Mouse (Mus musculus) thymus, adult 2 months (tissue): ENCODE data around the gene Fam25c. TPM values are rescaled to one million over a fixed set of nuclear protein-coding genes. Genes with fewer than 3 reads are reported as not detected.

Experiments used
- DNase-seq: peaks from one replicate; pipeline ENCODE4 v3.0.0; 2021
- H3K27ac ChIP-seq: fragments of 200-500 bp; 2 replicates; pipeline ENCODE4 v1.5.1; 2012; ENCODE audit warnings: low read length, control low read depth; ENCODE audit not compliant: control insufficient read depth, insufficient read depth
- H3K27me3 ChIP-seq: fragments of 200-500 bp; 2 replicates; pipeline ENCODE4 v1.6.1; 2012; ENCODE audit warnings: mild to moderate bottlenecking, low read length, moderate library complexity, mixed read lengths; ENCODE audit not compliant: control insufficient read depth, insufficient read depth
- H3K36me3 ChIP-seq: fragments of 200-500 bp; 2 replicates; pipeline ENCODE4 v1.6.1; 2012; ENCODE audit warnings: mild to moderate bottlenecking, low read length, moderate library complexity; ENCODE audit not compliant: control insufficient read depth, insufficient read depth
- H3K4me1 ChIP-seq: fragments of 200-500 bp; replicated peaks from 2 replicates; pipeline ENCODE4 v1.6.1; 2012; ENCODE audit warnings: low read length; ENCODE audit not compliant: control insufficient read depth, insufficient read depth
- H3K4me3 ChIP-seq: fragments of 200-500 bp; 2 replicates; pipeline ENCODE4 v1.5.1; 2012; ENCODE audit warnings: mild to moderate bottlenecking, low read length, control low read depth, moderate library complexity; ENCODE audit not compliant: control insufficient read depth, insufficient read depth
- CTCF ChIP-seq: fragments of 200-500 bp; IDR thresholded peaks from 2 replicates; pipeline ENCODE4 v1.5.1; 2012; ENCODE audit warnings: mild to moderate bottlenecking, control low read depth, low read length, moderate library complexity, borderline replicate concordance; ENCODE audit not compliant: control insufficient read depth, poor library complexity, insufficient read depth; ENCODE audit errors: extremely low read depth
- POLR2A ChIP-seq: fragments of 200-500 bp; IDR thresholded peaks from 2 replicates; pipeline ENCODE4 v1.6.1; 2012; ENCODE audit warnings: mild to moderate bottlenecking, low read length, control low read depth, moderate library complexity; ENCODE audit not compliant: control insufficient read depth, poor library complexity, insufficient read depth; ENCODE audit errors: extremely low read depth
- WGBS: fragments of 180-500 bp; shearing (Covaris S2); methylation state at CpG from one replicate; pipeline ENCODE4 v1.1.7; 2018; 5-methylcytosine and 5-hydroxymethylcytosine counted together
- polyA plus RNA-seq: library from polyadenylated mRNA; depleted of rRNA; stranded (reverse); fragments of >200 nt; gene quantifications from 2 replicates; pipeline ENCODE4 v1.2.3, GENCODE M21; 2012; rRNA removed

Gene Fam25c
- 1.8 and 2.2 TPM in 2 replicates for polyA plus RNA-seq

DNA sequence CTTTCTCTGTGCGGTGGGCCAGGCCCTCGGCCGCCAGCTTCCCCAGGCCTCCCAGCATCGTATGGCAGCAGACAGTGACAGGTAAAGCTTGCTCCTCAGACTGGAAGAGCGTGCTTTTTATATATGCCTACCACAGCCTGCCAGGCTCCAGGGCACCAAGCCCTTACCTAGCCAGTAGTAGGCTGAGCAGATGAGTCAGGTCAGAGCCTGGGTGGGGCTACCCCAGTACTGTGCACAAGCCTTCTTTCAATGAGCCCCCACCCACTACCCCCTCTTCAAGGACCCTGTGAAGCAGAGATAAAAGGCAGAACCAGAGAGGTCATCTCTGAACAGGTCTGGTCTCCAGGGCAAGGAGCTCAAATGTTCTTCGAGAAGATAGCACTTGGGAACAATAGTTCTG is at the start of gene Fam25c:
Gene Fam25c (minus strand): TSS at position 133 of the 400 bp plus-strand sequence.
- H3K4me1 ChIP-seq: no peaks in the 10 kb centered on the region
- TF ChIP-seq POLR2A: no peak
- no peak for TF ChIP-seq CTCF
- no peaks in the 10 kb centered on the region for H3K36me3 ChIP-seq
- no peak within 1 kb of the TSS for H3K27ac ChIP-seq
- no peak for DNase-seq
- WGBS: 90% methylated on average over 6 of the region's 6 CpGs
- H3K4me3 ChIP-seq: no peak within 1 kb of the TSS
- H3K27me3 ChIP-seq: no peaks in the 10 kb centered on the region

DNA sequence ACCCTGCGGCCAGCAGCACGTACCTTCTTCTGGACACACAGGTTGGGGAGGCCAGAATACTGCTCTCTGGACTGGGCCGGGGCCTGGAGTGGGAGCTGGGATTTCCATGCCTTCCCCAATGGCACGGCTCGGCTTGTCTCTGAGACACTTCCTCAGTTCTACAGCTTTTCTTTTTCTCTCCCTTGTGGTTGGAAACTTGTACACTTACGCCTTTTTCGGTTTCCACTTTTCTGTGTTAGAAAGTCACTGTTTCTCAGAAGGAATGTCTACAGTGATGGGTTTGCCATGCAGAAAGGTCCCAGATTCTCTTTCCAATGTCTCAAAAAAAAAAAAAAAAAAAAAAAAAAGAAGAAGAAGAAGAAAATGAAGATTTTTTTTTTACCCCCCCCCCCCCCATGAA is 48.2 kb upstream of the Fam25c start:
- Histone ChIP-seq H3K4me3 (no peak overlapping the region), H3K4me1 (no peaks in the 10 kb centered on the region), H3K27me3 (no peaks in the 10 kb centered on the region), H3K27ac (no peak overlapping the region), H3K36me3 (no peaks in the 10 kb centered on the region)
- DNase-seq: no peak
- TF ChIP-seq CTCF: no peak
- no peak for TF ChIP-seq POLR2A
- 90% methylated on average over 7 of the region's 7 CpGs for WGBS

DNA sequence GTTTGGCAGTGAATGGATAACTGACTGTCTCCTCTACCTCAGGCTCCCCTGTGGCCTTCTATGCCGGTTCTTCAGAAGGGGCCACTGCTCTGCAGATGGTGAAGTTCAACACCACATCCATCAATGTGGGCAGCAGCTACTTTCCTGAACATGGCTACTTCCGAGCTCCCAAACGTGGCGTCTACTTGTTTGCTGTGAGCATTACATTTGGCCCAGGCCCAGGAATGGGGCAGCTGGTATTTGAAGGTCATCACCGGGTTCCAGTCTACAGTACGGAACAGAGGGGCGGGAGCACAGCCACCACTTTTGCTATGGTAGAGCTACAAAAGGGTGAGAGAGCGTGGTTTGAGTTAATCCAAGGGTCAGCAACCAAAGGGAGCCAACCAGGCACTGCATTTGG is 47.6 kb upstream of the Fam25c start:
- Histone ChIP-seq H3K27ac (no peak overlapping the region), H3K27me3 (no peaks in the 10 kb centered on the region), H3K4me3 (no peak overlapping the region), H3K36me3 (no peaks in the 10 kb centered on the region), H3K4me1 (no peaks in the 10 kb centered on the region)
- TF ChIP-seq CTCF (no peak), POLR2A (no peak)
- no peak for DNase-seq
- 89% methylated on average over 8 of the region's 8 CpGs for WGBS

DNA sequence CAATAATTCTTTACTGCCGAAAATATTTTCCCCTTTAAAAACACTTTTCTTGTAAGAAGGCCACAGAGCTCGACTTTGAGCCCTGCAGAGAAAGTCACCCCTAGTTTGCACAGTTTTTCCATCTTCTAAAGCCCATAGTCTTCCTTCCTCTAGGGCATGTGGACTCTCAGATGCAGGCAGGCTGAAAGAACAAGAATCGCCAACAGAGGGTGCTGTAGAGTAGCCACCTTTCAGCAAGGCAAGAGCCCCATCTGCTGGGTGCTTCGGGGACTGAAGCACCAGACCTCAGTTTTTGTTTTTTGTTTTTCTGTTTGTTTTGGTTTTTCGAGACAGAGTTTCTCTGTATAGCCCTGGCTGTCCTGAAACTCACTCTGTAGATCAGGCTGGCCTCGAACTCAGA is 45.9 kb upstream of the Fam25c start:
- Histone ChIP-seq H3K4me3 (no peak overlapping the region), H3K36me3 (no peaks in the 10 kb centered on the region), H3K4me1 (no peaks in the 10 kb centered on the region), H3K27me3 (no peaks in the 10 kb centered on the region), H3K27ac (no peak overlapping the region)
- TF ChIP-seq POLR2A: no peak
- TF ChIP-seq CTCF: peak; percentile 94; the same call in 1 of the 2 replicates
- WGBS: 32% methylated on average over 6 of the region's 6 CpGs
- peak; percentile 73 for DNase-seq

DNA sequence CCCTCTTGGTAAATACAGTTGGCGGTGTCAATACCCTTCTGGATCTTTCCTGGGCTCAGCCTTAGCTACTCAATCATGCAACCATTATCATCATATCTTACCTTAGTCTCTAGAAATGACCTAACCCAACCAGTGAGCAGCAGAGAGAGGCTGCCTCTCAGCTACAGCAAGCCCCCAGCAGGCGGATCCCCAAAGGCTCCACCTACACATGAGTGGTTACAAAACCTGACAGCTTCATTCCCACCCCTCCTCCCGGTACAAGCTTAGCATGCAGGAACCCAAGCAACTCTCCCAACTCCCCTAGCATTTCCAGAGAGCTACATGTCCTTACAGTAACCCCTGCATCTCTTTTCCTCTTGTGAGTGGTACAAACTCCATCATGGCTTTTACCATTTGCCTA is 44.8 kb upstream of the Fam25c start:
- WGBS: 90% methylated on average over 3 of the region's 3 CpGs
- no peak for DNase-seq
- Histone ChIP-seq H3K4me3 (no peak overlapping the region), H3K27ac (no peak overlapping the region), H3K36me3 (no peaks in the 10 kb centered on the region), H3K27me3 (no peaks in the 10 kb centered on the region), H3K4me1 (no peaks in the 10 kb centered on the region)
- TF ChIP-seq POLR2A (no peak), CTCF (no peak)

DNA sequence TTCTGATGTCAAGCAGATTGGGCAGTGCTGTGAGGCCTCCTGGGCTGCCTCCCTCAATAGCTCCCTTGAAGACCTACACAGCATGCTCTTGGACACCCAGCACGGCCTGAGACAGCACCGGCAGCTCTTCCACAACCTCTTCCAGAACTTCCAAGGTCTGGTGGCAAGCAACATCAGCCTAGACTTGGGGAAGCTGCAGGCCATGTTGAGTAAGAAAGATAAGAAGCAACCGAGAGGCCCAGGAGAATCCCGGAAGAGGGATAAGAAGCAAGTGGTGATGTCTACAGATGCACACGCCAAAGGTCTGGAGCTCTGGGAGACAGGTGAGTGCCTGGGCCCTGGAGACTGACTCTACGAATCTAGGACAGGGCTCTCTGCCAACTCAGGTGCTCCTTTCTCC is 44.1 kb upstream of the Fam25c start:
- WGBS: 95% methylated on average over 6 of the region's 6 CpGs

DNA sequence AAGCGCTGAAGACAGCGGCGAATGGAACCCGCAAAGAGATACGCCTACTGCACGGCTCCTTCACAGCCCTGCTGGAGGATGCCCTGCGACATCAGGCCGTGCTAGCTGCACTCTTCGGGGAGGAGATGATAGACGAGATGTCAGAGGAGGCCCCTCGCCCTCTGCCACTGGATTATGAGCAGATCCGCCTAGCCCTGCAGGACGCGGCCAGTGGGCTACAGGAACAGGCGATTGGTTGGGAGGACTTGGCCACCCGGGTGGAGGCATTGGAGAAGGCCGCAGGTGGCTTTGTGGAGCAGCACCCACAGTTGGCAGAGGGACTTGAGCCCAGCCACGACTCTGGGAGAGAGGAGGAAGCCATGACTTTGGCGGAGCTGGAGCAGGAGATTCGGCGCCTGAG is 43.7 kb upstream of the Fam25c start:
- TF ChIP-seq POLR2A (no peak), CTCF (no peak)
- no peaks in the 10 kb centered on the region for H3K36me3 ChIP-seq
- 93% methylated on average over 21 of the region's 21 CpGs for WGBS
- H3K27me3 ChIP-seq: no peaks in the 10 kb centered on the region
- H3K4me3 ChIP-seq: no peak overlapping the region
- H3K4me1 ChIP-seq: no peaks in the 10 kb centered on the region
- DNase-seq: no peak
- no peak overlapping the region for H3K27ac ChIP-seq

More for the DNA sequence above, 44.1 kb upstream of the Fam25c start:
- H3K4me1 ChIP-seq: no peaks in the 10 kb centered on the region
- no peaks in the 10 kb centered on the region for H3K27me3 ChIP-seq
- DNase-seq: no peak
- TF ChIP-seq CTCF: no peak
- TF ChIP-seq POLR2A: no peak
- H3K36me3 ChIP-seq: no peaks in the 10 kb centered on the region
- no peak overlapping the region for H3K4me3 ChIP-seq
- no peak overlapping the region for H3K27ac ChIP-seq
